Mouse (Mus musculus) CD4-positive, CD25-positive, alpha-beta regulatory T cell, adult 2 months (primary cell): ENCODE data around the gene Rad54l.

Source experiments
- DNase-seq: peaks from one replicate; pipeline ENCODE4 v3.0.0-alpha.2; 2012; ENCODE audit warnings: low read depth, low spot score

Gene Rad54l

GRCm38 (mm10) chr4:116123602-116124519 is at the start of gene Rad54l, which contains the start of gene Pomgnt1:
Gene Rad54l (minus strand): TSS chr4:116123690.
Gene Pomgnt1 (plus strand): TSS chr4:116123840.
- DNase-seq: peak; percentile 83

- DNase-seq: no peak
These were observed 49.6 kb upstream of the Rad54l start, which contains the start of the genes 1700042G07Rik and Gm49337 for GRCm38 (mm10) chr4:116173072-116173471. Gene 1700042G07Rik (plus strand): TSS chr4:116173372. Gene Gm49337 (plus strand): TSS chr4:116173384.

GRCm38 (mm10) chr4:116169353-116169672 is 45.8 kb upstream of the Rad54l start:
- no peak for DNase-seq

- DNase-seq: peak; percentile 75
These were observed 45.3 kb upstream of the Rad54l start for GRCm38 (mm10) chr4:116168617-116169352.

GRCm38 (mm10) chr4:116167404-116167803 is 43.9 kb upstream of the Rad54l start, which contains the start of gene Tspan1:
Gene Tspan1 (minus strand): TSS chr4:116167601.
- DNase-seq: no peak

- no peak for DNase-seq
These were observed 42.4 kb upstream of the Rad54l start for GRCm38 (mm10) chr4:116165708-116166407.

- no peak for DNase-seq
These were observed 41.5 kb upstream of the Rad54l start for GRCm38 (mm10) chr4:116164759-116165554.

- DNase-seq: no peak
These were observed 38.7 kb upstream of the Rad54l start for GRCm38 (mm10) chr4:116162142-116162541.

GRCm38 (mm10) chr4:116160769-116161168 is 37.3 kb upstream of the Rad54l start:
- no peak for DNase-seq

- peak; percentile 79 for DNase-seq
These were observed 36.4 kb upstream of the Rad54l start for GRCm38 (mm10) chr4:116159912-116160311.

- DNase-seq: no peak
These were observed 34.4 kb upstream of the Rad54l start for GRCm38 (mm10) chr4:116157882-116158281.

- no peak for DNase-seq
These were observed 29.2 kb upstream of the Rad54l start for GRCm38 (mm10) chr4:116152702-116153101.

- no peak for DNase-seq
These were observed 27.7 kb upstream of the Rad54l start, which contains the start of gene Lurap1 for GRCm38 (mm10) chr4:116151238-116151637. Gene Lurap1 (minus strand): TSS chr4:116151338.

GRCm38 (mm10) chr4:116150862-116151221 is 27.4 kb upstream of the Rad54l start:
- no peak for DNase-seq

- peak; percentile 75 for DNase-seq
These were observed 26.8 kb upstream of the Rad54l start for GRCm38 (mm10) chr4:116150156-116150861.

GRCm38 (mm10) chr4:116149812-116150155 is 26.3 kb upstream of the Rad54l start:
- no peak for DNase-seq

- peak; percentile 57 for DNase-seq
These were observed 20.6 kb upstream of the Rad54l start for GRCm38 (mm10) chr4:116143891-116144717.

GRCm38 (mm10) chr4:116143317-116143811 is 19.9 kb upstream of the Rad54l start:
- no peak for DNase-seq

- DNase-seq: no peak
These were observed 18.8 kb upstream of the Rad54l start for GRCm38 (mm10) chr4:116142269-116142668.
